Mouse (Mus musculus) forebrain, embryonic 12.5 days (tissue): ENCODE data around the gene Rbms1. TPM values are rescaled to one million over a fixed set of nuclear protein-coding genes. Genes with fewer than 3 reads are reported as not detected.

ENCODE experiments used
- ATAC-seq: fragments of 200-750 bp; cut with Nextera tagmentation; 2 replicates; pipeline ENCODE4 v1.8.0; 2017; ENCODE audit warnings: moderate TSS enrichment; ENCODE audit not compliant: low FRiP score
- H3K27ac ChIP-seq: fragments of 300-500 bp; sonication (generic); 2 replicates; pipeline ENCODE4 v1.5.1; 2016; ENCODE audit warnings: mild to moderate bottlenecking
- H3K27me3 ChIP-seq: fragments of 300-500 bp; sonication (generic); 2 replicates; pipeline ENCODE4 v1.6.1; 2016; ENCODE audit warnings: mild to moderate bottlenecking
- H3K36me3 ChIP-seq: fragments of 300-500 bp; sonication (generic); replicated peaks from 2 replicates; pipeline ENCODE4 v1.6.1; 2016; ENCODE audit warnings: mild to moderate bottlenecking
- H3K4me1 ChIP-seq: fragments of 300-500 bp; sonication (generic); 2 replicates; pipeline ENCODE4 v1.6.1; 2016
- H3K4me2 ChIP-seq: fragments of 300-500 bp; sonication (generic); 2 replicates; pipeline ENCODE4 v1.6.1; 2016; ENCODE audit warnings: mild to moderate bottlenecking, moderate library complexity
- H3K4me3 ChIP-seq: fragments of 300-500 bp; sonication (generic); replicated peaks from 2 replicates; pipeline ENCODE4 v1.5.1; 2016; ENCODE audit warnings: mild to moderate bottlenecking
- H3K9ac ChIP-seq: fragments of 300-500 bp; sonication (generic); 2 replicates; pipeline ENCODE4 v1.6.1; 2016; ENCODE audit warnings: mild to moderate bottlenecking
- H3K9me3 ChIP-seq: fragments of 300-500 bp; sonication (generic); 2 replicates; pipeline ENCODE4 v1.6.1; 2016
- WGBS: fragments of 180-500 bp; shearing (Covaris S2); methylation state at CpG from one replicate; pipeline ENCODE4 v1.1.7; 2016; 5-methylcytosine and 5-hydroxymethylcytosine counted together
- polyA plus RNA-seq: library from polyadenylated mRNA; unstranded; fragments of >200 nt; fragmentation: Nextera tagmentation; extraction: Ambion mirVana; gene quantifications from 2 replicates; pipeline ENCODE4 v1.2.1, GENCODE M21; 2016

Rbms1 gene
- polyA plus RNA-seq, 1 experiment from 2014 or later = 31.9 TPM

DNA sequence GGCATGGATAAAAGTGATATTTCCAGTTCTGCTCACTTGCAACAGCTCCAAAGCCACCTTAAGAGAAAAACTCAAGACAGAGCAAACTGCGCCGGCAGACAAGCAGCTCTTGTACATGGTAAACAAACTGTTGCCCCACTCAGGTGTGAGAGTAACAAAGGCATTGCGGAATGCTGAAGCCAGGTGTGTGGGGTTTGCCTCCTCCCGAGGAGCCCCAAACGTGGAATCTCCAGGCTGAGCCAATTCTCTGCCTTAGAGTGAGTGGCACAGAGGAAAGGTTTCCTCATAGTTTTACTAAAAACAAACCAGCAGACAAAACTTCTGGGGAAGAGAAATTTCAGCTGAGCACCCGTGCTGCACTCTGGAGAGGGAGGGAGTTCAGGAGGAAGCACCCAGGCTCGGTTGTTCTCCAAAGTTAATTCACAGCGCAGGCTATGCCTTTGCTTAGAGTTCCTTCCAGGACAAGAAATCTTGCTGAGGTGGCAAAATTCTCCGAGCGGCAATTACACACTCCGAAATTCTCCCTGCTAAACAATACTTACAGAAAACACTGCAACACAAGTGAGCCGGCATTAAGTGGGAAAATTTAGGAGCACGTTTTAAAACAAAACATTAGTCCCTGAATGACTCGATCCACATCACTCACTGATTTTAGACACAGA lies 111.8 kb downstream of the Rbms1 start:
- H3K36me3 ChIP-seq = no peaks in the 10 kb centered on the region
- H3K4me1 ChIP-seq = no peaks in the 10 kb centered on the region
- H3K4me3 ChIP-seq = no peak overlapping the region
- no peak overlapping the region for H3K27ac ChIP-seq
- WGBS = 68% methylated on average over 14 of the region's 14 CpGs
- no peaks in the 10 kb centered on the region for H3K27me3 ChIP-seq
- H3K9ac ChIP-seq = no peak overlapping the region
- H3K9me3 ChIP-seq = no peaks in the 10 kb centered on the region
- no peak for ATAC-seq
- H3K4me2 ChIP-seq = no peak overlapping the region

- Histone ChIP-seq H3K36me3 (no peaks in the 10 kb centered on the region), H3K4me2 (no peak overlapping the region), H3K27ac (no peak overlapping the region), H3K27me3 (no peaks in the 10 kb centered on the region), H3K9me3 (no peaks in the 10 kb centered on the region), H3K4me1 (0 out of 2 replicates have a peak, but pooled peaks cover 5% of the 10 kb centered on the region), H3K4me3 (no peak overlapping the region), H3K9ac (no peak overlapping the region)
- ATAC-seq = no peak
- WGBS = 94% methylated on average over 4 of the region's 4 CpGs
These were observed 114.5 kb downstream of the Rbms1 start for GRCm38 (mm10) chr2:60848478-60848877.

- H3K36me3 ChIP-seq = no peaks in the 10 kb centered on the region
- no peaks in the 10 kb centered on the region for H3K9me3 ChIP-seq
- H3K4me2 ChIP-seq = no peak overlapping the region
- H3K4me1 ChIP-seq = 0 out of 2 replicates have a peak, but pooled peaks cover 5% of the 10 kb centered on the region
- WGBS = 91% methylated on average over 3 of the region's 3 CpGs
- no peak overlapping the region for H3K9ac ChIP-seq
- no peak overlapping the region for H3K27ac ChIP-seq
- H3K4me3 ChIP-seq = no peak overlapping the region
- no peak for ATAC-seq
- no peaks in the 10 kb centered on the region for H3K27me3 ChIP-seq
These were observed 115.0 kb downstream of the Rbms1 start for GRCm38 (mm10) chr2:60847984-60848383.

DNA sequence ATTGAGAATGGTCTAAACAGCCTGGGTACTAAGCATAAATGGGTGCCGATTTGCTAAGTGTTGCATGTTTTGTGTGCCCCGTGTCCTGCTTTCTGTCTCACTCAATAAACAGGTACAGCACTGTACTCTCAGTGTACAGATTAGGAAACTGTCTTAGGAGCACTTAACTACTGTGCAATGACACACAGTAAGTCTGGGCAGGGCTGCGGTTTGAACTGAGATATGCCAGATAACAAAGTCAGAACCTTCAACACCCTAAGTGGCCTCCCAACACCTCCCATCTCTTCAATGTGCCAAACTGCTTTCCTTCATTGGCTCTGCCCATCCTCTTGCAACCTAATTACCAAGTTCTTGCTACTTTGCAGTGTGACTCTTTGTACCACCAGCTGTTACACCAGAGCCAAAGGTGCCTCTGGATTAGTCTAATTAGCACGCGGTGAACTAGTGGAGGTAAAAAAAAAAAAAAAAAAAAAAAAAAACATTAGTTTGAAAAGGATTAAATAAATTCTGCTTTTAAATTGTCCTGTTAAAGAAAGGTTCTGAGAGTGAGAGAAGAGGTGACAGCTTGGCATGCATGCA lies 117.6 kb downstream of the Rbms1 start:
- 0 out of 2 replicates have a peak, but pooled peaks cover 5% of the 10 kb centered on the region for H3K4me1 ChIP-seq
- WGBS = 48% methylated on average over 5 of the region's 5 CpGs
- no peak for ATAC-seq
- H3K4me2 ChIP-seq = no peak overlapping the region
- no peaks in the 10 kb centered on the region for H3K9me3 ChIP-seq
- H3K9ac ChIP-seq = no peak overlapping the region
- H3K27me3 ChIP-seq = no peaks in the 10 kb centered on the region
- H3K4me3 ChIP-seq = no peak overlapping the region
- no peak overlapping the region for H3K27ac ChIP-seq
- no peaks in the 10 kb centered on the region for H3K36me3 ChIP-seq

DNA sequence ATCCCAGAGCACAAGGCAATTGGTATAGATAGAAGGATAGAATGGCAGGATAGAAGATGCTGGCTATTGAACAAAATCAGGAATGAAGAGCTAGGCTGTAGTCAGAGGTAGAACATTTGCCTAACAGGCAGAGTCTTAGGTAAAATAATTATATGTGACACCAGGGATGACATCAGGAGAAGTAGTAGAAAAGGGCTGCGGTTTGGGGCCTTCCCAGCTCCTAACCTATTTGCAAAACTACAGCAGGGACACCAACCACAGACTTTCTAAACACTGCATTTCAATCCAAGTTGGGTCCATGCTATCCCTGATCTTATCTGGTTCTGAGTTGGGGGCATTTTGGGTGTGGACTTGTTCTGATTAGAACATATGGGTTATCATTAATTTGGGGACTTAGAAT lies 118.7 kb downstream of the Rbms1 start:
- 92% methylated on average over 1 of the region's 1 CpGs for WGBS
- Histone ChIP-seq H3K9ac (no peak overlapping the region), H3K4me2 (no peak overlapping the region), H3K27me3 (no peaks in the 10 kb centered on the region), H3K36me3 (no peaks in the 10 kb centered on the region), H3K4me3 (no peak overlapping the region), H3K9me3 (no peaks in the 10 kb centered on the region), H3K4me1 (0 out of 2 replicates have a peak, but pooled peaks cover 5% of the 10 kb centered on the region), H3K27ac (no peak overlapping the region)
- no peak for ATAC-seq

DNA sequence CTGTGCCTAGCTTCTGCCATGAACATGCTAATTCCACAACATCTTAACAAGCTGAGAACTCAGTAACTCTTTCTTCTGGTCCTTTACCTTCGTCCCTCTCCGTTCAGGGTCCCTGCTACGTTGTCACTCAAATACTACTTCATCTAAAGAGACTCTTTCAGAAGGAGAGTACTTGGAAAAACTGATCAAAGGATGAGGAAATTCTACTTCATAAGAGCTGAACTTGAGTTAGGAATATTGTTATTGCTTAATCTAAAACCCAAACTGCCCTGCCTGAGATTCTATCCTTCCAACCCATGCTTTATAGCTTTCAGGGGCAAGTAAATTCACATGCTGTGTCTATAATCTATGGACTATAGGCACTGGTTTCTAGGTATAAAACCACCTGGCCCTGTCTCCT lies 119.4 kb downstream of the Rbms1 start:
- Histone ChIP-seq H3K4me2 (no peak overlapping the region), H3K27me3 (no peaks in the 10 kb centered on the region), H3K4me1 (0 out of 2 replicates have a peak, but pooled peaks cover 5% of the 10 kb centered on the region), H3K27ac (no peak overlapping the region), H3K9ac (no peak overlapping the region), H3K36me3 (no peaks in the 10 kb centered on the region), H3K4me3 (no peak overlapping the region), H3K9me3 (no peaks in the 10 kb centered on the region)
- WGBS = 78% methylated on average over 3 of the region's 3 CpGs
- ATAC-seq = no peak

- no peak overlapping the region for H3K27ac ChIP-seq
- H3K36me3 ChIP-seq = no peaks in the 10 kb centered on the region
- no peak for ATAC-seq
- H3K9me3 ChIP-seq = no peaks in the 10 kb centered on the region
- no peak overlapping the region for H3K4me3 ChIP-seq
- no peaks in the 10 kb centered on the region for H3K27me3 ChIP-seq
- WGBS = 77% methylated on average over 4 of the region's 4 CpGs
- no peak overlapping the region for H3K9ac ChIP-seq
- 0 out of 2 replicates have a peak, but pooled peaks cover 5% of the 10 kb centered on the region for H3K4me1 ChIP-seq
- H3K4me2 ChIP-seq = no peak overlapping the region
These were observed 120.0 kb downstream of the Rbms1 start for GRCm38 (mm10) chr2:60842976-60843375.

GRCm38 (mm10) chr2:60840922-60841321 lies 122.1 kb downstream of the Rbms1 start:
- ATAC-seq = no peak
- H3K9me3 ChIP-seq = no peaks in the 10 kb centered on the region
- H3K27ac ChIP-seq = no peak overlapping the region
- H3K27me3 ChIP-seq = 0 out of 2 replicates have a peak, but pooled peaks cover 4% of the 10 kb centered on the region
- H3K4me1 ChIP-seq = peaks cover 5% of the 10 kb centered on the region; the same call in 1 of the 2 replicates
- no peak overlapping the region for H3K4me3 ChIP-seq
- H3K4me2 ChIP-seq = no peak overlapping the region
- no peak overlapping the region for H3K9ac ChIP-seq
- WGBS = 83% methylated on average over 4 of the region's 4 CpGs
- no peaks in the 10 kb centered on the region for H3K36me3 ChIP-seq

GRCm38 (mm10) chr2:60839498-60839897 lies 123.5 kb downstream of the Rbms1 start:
- Histone ChIP-seq H3K27me3 (0 out of 2 replicates have a peak, but pooled peaks cover 4% of the 10 kb centered on the region), H3K4me3 (no peak overlapping the region), H3K9me3 (no peaks in the 10 kb centered on the region), H3K9ac (no peak overlapping the region), H3K4me2 (no peak overlapping the region), H3K36me3 (no peaks in the 10 kb centered on the region), H3K27ac (no peak overlapping the region), H3K4me1 (no peaks in the 10 kb centered on the region; the same call in 1 of the 2 replicates)
- ATAC-seq = no peak
- WGBS = 88% methylated on average over 4 of the region's 4 CpGs

DNA sequence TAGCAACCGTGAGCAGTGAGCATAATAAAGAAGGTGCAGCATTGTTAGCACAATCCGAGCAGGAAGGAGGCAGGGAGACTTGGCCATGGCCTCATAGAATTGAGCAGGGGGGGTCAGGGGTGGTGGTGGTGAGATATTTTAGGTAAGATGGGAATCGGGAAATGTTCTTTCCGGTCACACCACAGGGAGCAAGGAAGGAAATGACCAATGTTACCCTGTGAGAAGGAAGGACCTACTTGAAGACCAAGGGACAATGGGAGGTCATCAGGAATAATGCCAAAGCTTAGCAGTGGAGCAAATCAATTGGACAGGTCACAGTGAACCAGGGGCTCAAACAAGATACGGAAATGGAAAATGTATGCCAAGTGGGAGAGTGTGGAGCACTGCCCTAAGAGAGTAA lies 124.1 kb downstream of the Rbms1 start:
- Histone ChIP-seq H3K4me3 (no peak overlapping the region), H3K27ac (no peak overlapping the region), H3K9ac (no peak overlapping the region), H3K36me3 (no peaks in the 10 kb centered on the region), H3K4me2 (no peak overlapping the region), H3K4me1 (no peaks in the 10 kb centered on the region; the same call in 1 of the 2 replicates), H3K27me3 (0 out of 2 replicates have a peak, but pooled peaks cover 4% of the 10 kb centered on the region), H3K9me3 (no peaks in the 10 kb centered on the region)
- WGBS = 79% methylated on average over 5 of the region's 5 CpGs
- no peak for ATAC-seq

DNA sequence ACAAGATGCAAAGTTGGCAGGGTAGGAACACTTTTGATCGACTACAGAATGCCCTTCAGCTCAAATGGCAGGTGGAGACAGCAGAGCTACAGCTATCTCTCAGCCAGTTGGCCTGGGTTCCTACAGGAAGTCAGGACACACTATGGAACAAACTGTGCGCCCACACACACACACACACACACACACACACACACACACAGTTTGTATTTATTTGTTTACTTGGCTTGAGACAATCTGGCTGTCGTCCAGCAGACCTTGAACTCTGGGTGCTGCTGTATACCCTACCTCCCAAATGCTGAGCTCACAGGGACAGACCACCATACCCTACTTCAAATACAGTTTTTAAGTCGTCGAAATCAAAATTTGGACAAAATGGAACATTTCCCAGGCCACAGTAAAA lies 125.4 kb downstream of the Rbms1 start:
- H3K9ac ChIP-seq = no peak overlapping the region
- peaks cover 4% of the 10 kb centered on the region; the same call in 1 of the 2 replicates for H3K27me3 ChIP-seq
- no peaks in the 10 kb centered on the region; the same call in 1 of the 2 replicates for H3K4me1 ChIP-seq
- no peak overlapping the region for H3K27ac ChIP-seq
- no peak overlapping the region for H3K4me3 ChIP-seq
- H3K9me3 ChIP-seq = no peaks in the 10 kb centered on the region
- H3K36me3 ChIP-seq = no peaks in the 10 kb centered on the region
- 87% methylated on average over 5 of the region's 5 CpGs for WGBS
- ATAC-seq = no peak
- no peak overlapping the region for H3K4me2 ChIP-seq

GRCm38 (mm10) chr2:60836237-60836636 lies 126.8 kb downstream of the Rbms1 start:
- ATAC-seq = no peak
- H3K4me3 ChIP-seq = no peak overlapping the region
- no peaks in the 10 kb centered on the region for H3K9me3 ChIP-seq
- peaks cover 7% of the 10 kb centered on the region for H3K4me1 ChIP-seq
- no peak overlapping the region for H3K27ac ChIP-seq
- H3K9ac ChIP-seq = no peak overlapping the region
- no peaks in the 10 kb centered on the region for H3K36me3 ChIP-seq
- peaks cover 4% of the 10 kb centered on the region; the same call in 1 of the 2 replicates for H3K27me3 ChIP-seq
- H3K4me2 ChIP-seq = no peak overlapping the region
- 95% methylated on average over 7 of the region's 7 CpGs for WGBS

DNA sequence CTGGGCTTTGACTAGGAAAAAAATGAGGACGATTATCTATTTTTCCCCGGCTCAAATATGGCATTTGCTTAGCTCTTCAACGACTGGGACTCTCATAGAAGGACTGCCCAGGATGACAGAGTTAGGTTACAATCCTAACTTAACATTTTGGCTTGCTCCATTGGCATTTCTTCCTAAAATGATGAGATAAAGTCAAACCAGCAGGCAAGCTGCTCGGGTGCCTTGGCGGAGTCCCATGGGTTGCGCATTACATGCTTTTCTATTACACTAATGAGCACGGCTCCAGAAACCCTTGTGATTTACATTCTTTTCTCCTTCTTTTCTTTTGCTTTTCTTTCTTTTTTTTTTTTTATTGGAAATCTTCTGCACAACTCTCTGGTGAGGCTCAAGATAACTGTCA lies 128.7 kb downstream of the Rbms1 start:
- WGBS = 81% methylated on average over 7 of the region's 7 CpGs
- Histone ChIP-seq H3K4me2 (no peak overlapping the region), H3K4me1 (peaks cover 7% of the 10 kb centered on the region), H3K9me3 (no peaks in the 10 kb centered on the region), H3K27me3 (peaks cover 8% of the 10 kb centered on the region; the same call in 1 of the 2 replicates), H3K9ac (no peak overlapping the region), H3K27ac (no peak overlapping the region), H3K36me3 (no peaks in the 10 kb centered on the region), H3K4me3 (no peak overlapping the region)
- ATAC-seq = no peak
